ENCODE assay signal across 8 mouse cellular contexts in the genomic region with DNA sequence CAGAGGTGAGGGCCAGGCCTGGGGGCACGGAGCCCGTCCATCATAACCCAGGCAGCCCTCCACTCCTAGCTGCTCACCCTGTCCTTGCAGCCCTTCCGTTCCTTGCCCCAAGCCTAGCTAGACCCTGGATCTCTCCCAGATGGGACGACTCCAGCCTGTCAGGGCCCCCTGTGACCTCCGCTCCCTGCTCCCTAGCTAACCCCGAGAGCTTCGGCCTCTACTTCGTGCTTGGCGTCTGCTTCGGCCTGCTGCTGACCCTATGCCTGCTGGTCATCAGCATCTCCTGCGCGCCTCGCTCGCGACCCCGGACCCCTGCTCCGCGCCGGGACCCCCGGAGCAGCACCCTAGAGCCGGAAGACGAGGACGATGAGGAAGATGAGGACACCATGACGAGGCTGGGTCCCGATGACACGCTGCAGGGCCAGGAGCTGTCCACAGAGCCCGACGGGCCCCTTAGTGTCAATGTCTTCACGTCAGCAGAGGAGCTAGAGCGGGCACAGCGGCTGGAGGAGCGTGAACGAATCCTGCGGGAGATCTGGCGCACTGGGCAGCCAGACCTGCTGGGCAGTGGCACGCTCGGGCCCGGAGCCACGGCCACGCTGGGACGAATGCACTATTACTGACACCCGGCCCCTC. TPM values are rescaled to one million over a fixed set of nuclear protein-coding genes. Genes with fewer than 3 reads are reported as not detected.
A peak's percentile ranks its signal among the peaks of the same experiment; 100 is the strongest.
DNase-seq lines count a peak whose midpoint lies in the region; ATAC-seq and TF ChIP-seq lines count a peak whose summit lies in the region.

No protein-coding gene starts in this region.

- H3K4me3 ChIP-seq in liver, adult 2 months (ENCODE audit: insufficient read depth, low read depth, low read length), result peak overlapping the region; percentile 83
- peak overlapping the region; percentile 40 for H3K4me3 ChIP-seq in forebrain, embryonic 13.5 days
- H3K4me3 ChIP-seq in kidney, postnatal 0 days (replicated peaks; ENCODE audit: low read depth, low read length), result peak overlapping the region; percentile 55
- peak overlapping the region; percentile 36 for H3K4me3 ChIP-seq in midbrain, embryonic 14.5 days (replicated peaks; ENCODE audit: low read depth, low read length)

- peak; percentile 14; the same call in 1 of the 2 replicates for ATAC-seq in forebrain, embryonic 13.5 days
- ATAC-seq in kidney, postnatal 0 days (replicated peaks; ENCODE audit: low FRiP score, low read depth), result peak; percentile 2; the same call in 1 of the 2 replicates
- ATAC-seq in midbrain, embryonic 14.5 days (ENCODE audit: low FRiP score, low TSS enrichment), result no peak

- H3K27ac ChIP-seq in liver, adult 2 months (replicated peaks; ENCODE audit: insufficient read depth, low read depth, low read length), result peak overlapping the region; percentile 74
- no peak overlapping the region for H3K27ac ChIP-seq in forebrain, embryonic 13.5 days
- H3K27ac ChIP-seq in kidney, postnatal 0 days, result peak overlapping the region; percentile 96
- no peak overlapping the region for H3K27ac ChIP-seq in midbrain, embryonic 14.5 days (replicated peaks; ENCODE audit: low read depth, low read length)

- TF ChIP-seq CTCF in liver, adult 2 months (IDR thresholded peaks at IDR 0.05; ENCODE audit: low read depth, low read length), result no peak
- no peak for TF ChIP-seq CTCF in kidney, postnatal 0 days (IDR thresholded peaks at IDR 0.05; ENCODE audit: low read depth)

- no peaks in the 10 kb centered on the region for H3K79me2 ChIP-seq in liver, adult 2 months (ENCODE audit: control insufficient read depth, insufficient read depth, low read length)

- no peak for DNase-seq in liver, adult 2 months (ENCODE audit: extremely low read depth, low read depth, low spot score)
- no peak for DNase-seq in liver
- DNase-seq in kidney, postnatal 0 days (ENCODE audit: low spot score), result no peak
- no peak for DNase-seq in midbrain, embryonic 14.5 days
- no peak for DNase-seq in natural killer cell, adult 2 months (ENCODE audit: low spot score in 2 of 2)
- DNase-seq in MN1 (ENCODE audit: low spot score), result no peak
- no peak for DNase-seq in gastrocnemius, postnatal 25 days

- H3K9me3 ChIP-seq in forebrain, embryonic 13.5 days (replicated peaks), result no peaks in the 10 kb centered on the region
- no peaks in the 10 kb centered on the region for H3K9me3 ChIP-seq in kidney, postnatal 0 days (replicated peaks; ENCODE audit: low read length)
- no peaks in the 10 kb centered on the region for H3K9me3 ChIP-seq in midbrain, embryonic 14.5 days (ENCODE audit: control insufficient read depth, low read length)

- peaks cover 6% of the 10 kb centered on the region; the same call in 1 of the 2 replicates for H3K4me1 ChIP-seq in liver, adult 2 months (ENCODE audit: control insufficient read depth, insufficient read depth, low read length)
- peaks cover 20% of the 10 kb centered on the region for H3K4me1 ChIP-seq in forebrain, embryonic 13.5 days
- peaks cover 37% of the 10 kb centered on the region for H3K4me1 ChIP-seq in kidney, postnatal 0 days (replicated peaks; ENCODE audit: insufficient read depth, low read length)
- H3K4me1 ChIP-seq in midbrain, embryonic 14.5 days (ENCODE audit: control insufficient read depth, insufficient read depth, low read length), result 0 out of 2 replicates have a peak, but pooled peaks cover 8% of the 10 kb centered on the region

- no peaks in the 10 kb centered on the region for H3K36me3 ChIP-seq in liver, adult 2 months (ENCODE audit: control insufficient read depth, insufficient read depth, low read length)
- no peaks in the 10 kb centered on the region for H3K36me3 ChIP-seq in forebrain, embryonic 13.5 days (ENCODE audit: poor library complexity, severe bottlenecking)
- 0 out of 2 replicates have a peak, but pooled peaks cover 14% of the 10 kb centered on the region for H3K36me3 ChIP-seq in kidney, postnatal 0 days (ENCODE audit: insufficient read depth, low read length)
- H3K36me3 ChIP-seq in midbrain, embryonic 14.5 days (ENCODE audit: control insufficient read depth, insufficient read depth, low read length), result no peaks in the 10 kb centered on the region

- 56% methylated on average over 42 of the region's 42 CpGs for WGBS in liver, adult 2 months
- WGBS in forebrain, embryonic 13.5 days, result 23% methylated on average over 42 of the region's 42 CpGs
- WGBS in kidney, postnatal 0 days, result 6% methylated on average over 42 of the region's 42 CpGs
- WGBS in midbrain, embryonic 14.5 days, result 20% methylated on average over 42 of the region's 42 CpGs

- no peaks in the 10 kb centered on the region for H3K27me3 ChIP-seq in liver, adult 2 months (ENCODE audit: control insufficient read depth, insufficient read depth, low read length)
- peaks cover 61% of the 10 kb centered on the region for H3K27me3 ChIP-seq in forebrain, embryonic 13.5 days
- H3K27me3 ChIP-seq in kidney, postnatal 0 days (ENCODE audit: insufficient read depth, low read length), result no peaks in the 10 kb centered on the region
- peaks cover 36% of the 10 kb centered on the region for H3K27me3 ChIP-seq in midbrain, embryonic 14.5 days (ENCODE audit: control insufficient read depth, insufficient read depth, low read length)

- peak overlapping the region; percentile 66 for H3K4me2 ChIP-seq in forebrain, embryonic 13.5 days
- H3K4me2 ChIP-seq in kidney, postnatal 0 days (ENCODE audit: low read length), result peak overlapping the region; percentile 66
- peak overlapping the region; percentile 60 for H3K4me2 ChIP-seq in midbrain, embryonic 14.5 days (ENCODE audit: low read length)

- peak overlapping the region; percentile 89 for H3K9ac ChIP-seq in liver, adult 2 months (ENCODE audit: low read depth, low read length)
- H3K9ac ChIP-seq in forebrain, embryonic 13.5 days, result peak overlapping the region; percentile 49
- peak overlapping the region; percentile 87 for H3K9ac ChIP-seq in kidney, postnatal 0 days (ENCODE audit: low read depth, low read length)
- peak overlapping the region; percentile 34; the same call in 1 of the 2 replicates for H3K9ac ChIP-seq in midbrain, embryonic 14.5 days (replicated peaks; ENCODE audit: low read length)

- no peak for TF ChIP-seq POLR2A in liver, adult 2 months (IDR thresholded peaks at IDR 0.05; ENCODE audit: extremely low read depth, insufficient read depth, low read length)

RNA-seq across cellular contexts. Expression of a gene that starts 1.6 kb away (rescaled TPM):
- total RNA-seq in liver, adult 2 months (2014; rRNA removed), result 8.0 and 9.5 TPM in 2 replicates
- polyA plus RNA-seq in liver, adult 2 months (2012; rRNA removed), result 15.8 and 18.1 TPM in 2 replicates
- 7.9 and 8.1 TPM in 2 replicates for polyA plus RNA-seq in forebrain, embryonic 13.5 days (2015; fragmentation: Nextera tagmentation; extraction: Ambion mirVana)
- 130 and 149 TPM in 2 replicates for polyA plus RNA-seq in kidney, postnatal 0 days (2015; fragmentation: Nextera tagmentation; extraction: Ambion mirVana)
- polyA plus RNA-seq in midbrain, embryonic 14.5 days (2014; fragmentation: Nextera tagmentation; extraction: Ambion mirVana), result 7.8 and 12.3 TPM in 2 replicates
- total RNA-seq in gastrocnemius, postnatal 25 days (2021), result 1 to 10 TPM; 6.3 to 6.8 TPM

RNA-seq across cellular contexts. Expression of a gene that starts 14.1 kb away (rescaled TPM):
- total RNA-seq in liver, adult 2 months (2014; rRNA removed), result 0.54 and 0.65 TPM in 2 replicates
- polyA plus RNA-seq in liver, adult 2 months (2012; rRNA removed), result 0.26 and 0.55 TPM in 2 replicates
- polyA plus RNA-seq in forebrain, embryonic 13.5 days (2015; fragmentation: Nextera tagmentation; extraction: Ambion mirVana), result 0.39 and 0.41 TPM in 2 replicates
- 9.2 and 9.7 TPM in 2 replicates for polyA plus RNA-seq in kidney, postnatal 0 days (2015; fragmentation: Nextera tagmentation; extraction: Ambion mirVana)
- polyA plus RNA-seq in midbrain, embryonic 14.5 days (2014; fragmentation: Nextera tagmentation; extraction: Ambion mirVana), result 0.89 and 1.1 TPM in 2 replicates
- 1 to 10 TPM in 1 of 2 experiments, under 1 TPM in 1; 0.94 to 1.3 TPM for total RNA-seq in gastrocnemius, postnatal 25 days (2021)

RNA-seq across cellular contexts. Expression of a gene that starts 45.4 kb away (rescaled TPM):
- total RNA-seq in liver, adult 2 months (2014; rRNA removed), result 6.5 and 10.8 TPM in 2 replicates
- polyA plus RNA-seq in liver, adult 2 months (2012; rRNA removed), result 22.5 and 22.9 TPM in 2 replicates
- polyA plus RNA-seq in forebrain, embryonic 13.5 days (2015; fragmentation: Nextera tagmentation; extraction: Ambion mirVana), result 34.2 and 36.1 TPM in 2 replicates
- 27.1 and 28.7 TPM in 2 replicates for polyA plus RNA-seq in kidney, postnatal 0 days (2015; fragmentation: Nextera tagmentation; extraction: Ambion mirVana)
- 21.1 and 29.4 TPM in 2 replicates for polyA plus RNA-seq in midbrain, embryonic 14.5 days (2014; fragmentation: Nextera tagmentation; extraction: Ambion mirVana)
- total RNA-seq in gastrocnemius, postnatal 25 days (2021), result 10 to 100 TPM; 70.8 to 75.6 TPM

RNA-seq across cellular contexts. Expression of a gene that starts 52.7 kb away (rescaled TPM):
- 20.0 and 30.0 TPM in 2 replicates for total RNA-seq in liver, adult 2 months (2014; rRNA removed)
- polyA plus RNA-seq in liver, adult 2 months (2012; rRNA removed), result 28.4 TPM in 2 replicates
- polyA plus RNA-seq in forebrain, embryonic 13.5 days (2015; fragmentation: Nextera tagmentation; extraction: Ambion mirVana), result 55.9 and 56.0 TPM in 2 replicates
- 58.5 and 59.0 TPM in 2 replicates for polyA plus RNA-seq in kidney, postnatal 0 days (2015; fragmentation: Nextera tagmentation; extraction: Ambion mirVana)
- polyA plus RNA-seq in midbrain, embryonic 14.5 days (2014; fragmentation: Nextera tagmentation; extraction: Ambion mirVana), result 47.8 and 51.2 TPM in 2 replicates
- total RNA-seq in gastrocnemius, postnatal 25 days (2021), result 1 to 10 TPM; 6.7 to 7.6 TPM

RNA-seq across cellular contexts. Expression of a gene that starts 53.4 kb away (rescaled TPM):
- total RNA-seq in liver, adult 2 months (2014; rRNA removed), result 74.3 and 78.6 TPM in 2 replicates
- 25.6 and 29.1 TPM in 2 replicates for polyA plus RNA-seq in liver, adult 2 months (2012; rRNA removed)
- polyA plus RNA-seq in forebrain, embryonic 13.5 days (2015; fragmentation: Nextera tagmentation; extraction: Ambion mirVana), result 194 and 202 TPM in 2 replicates
- polyA plus RNA-seq in kidney, postnatal 0 days (2015; fragmentation: Nextera tagmentation; extraction: Ambion mirVana), result 136 and 156 TPM in 2 replicates
- 113 and 167 TPM in 2 replicates for polyA plus RNA-seq in midbrain, embryonic 14.5 days (2014; fragmentation: Nextera tagmentation; extraction: Ambion mirVana)
- total RNA-seq in gastrocnemius, postnatal 25 days (2021), result 10 to 100 TPM; 90.9 to 92.4 TPM

Comparison
In these comparisons a context has a peak if more than half of its experiments do, and no peak if none do; other contexts are left out.
1. H3K27ac ChIP-seq: peak in liver, adult 2 months (single experiment) and kidney, postnatal 0 days (single experiment); none in forebrain, embryonic 13.5 days (single experiment) and midbrain, embryonic 14.5 days (single experiment).
2. H3K9ac ChIP-seq: peak in every context shown above with its lines; median percentile 89 in liver, adult 2 months; 87 in kidney, postnatal 0 days; 49 in forebrain, embryonic 13.5 days; 34 in midbrain, embryonic 14.5 days.
3. Peak in every context shown above with its lines, with median percentiles within 50 percentile points of each other: H3K4me3 ChIP-seq and H3K4me2 ChIP-seq.